Mouse (Mus musculus): Measurements from ENCODE around the gene Vps13a. TPM values are rescaled to one million over a fixed set of nuclear protein-coding genes. Genes with fewer than 3 reads are reported as not detected.
"Not testable (repeated sequence)": the region's sequence is repeated elsewhere in the genome, so short reads cannot be mapped to it uniquely, and the experiment has no call there.

Vps13a gene
- polyA plus RNA-seq (2016; fragmentation: Nextera tagmentation; extraction: Ambion mirVana), result 6.5 and 7.0 TPM in 2 replicates

GRCm38 (mm10) chr19:16780790-16781384 is at the start of gene Vps13a:
TSS of gene Vps13a (minus strand) at chr19:16780933.
- H3K27me3 ChIP-seq (ENCODE audit: low read depth, poor library complexity, severe bottlenecking), result peaks cover 17% of the 10 kb centered on the region
- no peaks in the 10 kb centered on the region for H3K9me3 ChIP-seq (replicated peaks)
- H3K4me1 ChIP-seq, result peaks cover 5% of the 10 kb centered on the region; the same call in 1 of the 2 replicates
- peak within 1 kb of the TSS; percentile 83 for H3K27ac ChIP-seq
- peak within 1 kb of the TSS; percentile 79 for H3K4me3 ChIP-seq
- peak; percentile 90 for DNase-seq (ENCODE audit: low spot score)
- under 1% methylated on average over 66 of the region's 67 CpGs for WGBS
- no peaks in the 10 kb centered on the region for H3K36me3 ChIP-seq

- 85% methylated on average over 5 of the region's 5 CpGs for WGBS
- H3K4me1 ChIP-seq, result no peaks in the 10 kb centered on the region
Measured at GRCm38 (mm10) chr19:16827657-16828056, 46.9 kb upstream of the Vps13a start.

GRCm38 (mm10) chr19:16825228-16825627 is 44.5 kb upstream of the Vps13a start:
- Histone ChIP-seq H3K27me3 (ENCODE audit: low read depth, poor library complexity, severe bottlenecking) (no peaks in the 10 kb centered on the region), H3K36me3 (no peaks in the 10 kb centered on the region), H3K9me3 (replicated peaks) (no peaks in the 10 kb centered on the region), H3K27ac (no peak overlapping the region), H3K4me1 (no peaks in the 10 kb centered on the region), H3K4me3 (no peak overlapping the region)
- 72% methylated on average over 5 of the region's 5 CpGs for WGBS
- DNase-seq (ENCODE audit: low spot score), result no peak

More at GRCm38 (mm10) chr19:16827657-16828056, 46.9 kb upstream of the Vps13a start:
- Histone ChIP-seq H3K27ac (no peak overlapping the region), H3K36me3 (no peaks in the 10 kb centered on the region), H3K4me3 (no peak overlapping the region), H3K9me3 (replicated peaks) (no peaks in the 10 kb centered on the region), H3K27me3 (ENCODE audit: low read depth, poor library complexity, severe bottlenecking) (no peaks in the 10 kb centered on the region)
- no peak for DNase-seq (ENCODE audit: low spot score)

GRCm38 (mm10) chr19:16814848-16815247 is 34.1 kb upstream of the Vps13a start:
- Histone ChIP-seq H3K36me3 (no peaks in the 10 kb centered on the region), H3K9me3 (replicated peaks) (no peaks in the 10 kb centered on the region), H3K4me3 (no peak overlapping the region), H3K27me3 (ENCODE audit: low read depth, poor library complexity, severe bottlenecking) (no peaks in the 10 kb centered on the region), H3K4me1 (no peaks in the 10 kb centered on the region), H3K27ac (no peak overlapping the region)
- no peak for DNase-seq (ENCODE audit: low spot score)
- 57% methylated on average over 5 of the region's 5 CpGs for WGBS

GRCm38 (mm10) chr19:16813306-16813705 is 32.6 kb upstream of the Vps13a start:
- 84% methylated on average over 7 of the region's 7 CpGs for WGBS
- H3K4me3 ChIP-seq, result no peak overlapping the region
- H3K4me1 ChIP-seq, result no peaks in the 10 kb centered on the region
- H3K27ac ChIP-seq, result no peak overlapping the region
- no peak for DNase-seq (ENCODE audit: low spot score)
- H3K36me3 ChIP-seq, result no peaks in the 10 kb centered on the region
- H3K9me3 ChIP-seq (replicated peaks), result no peaks in the 10 kb centered on the region
- H3K27me3 ChIP-seq (ENCODE audit: low read depth, poor library complexity, severe bottlenecking), result no peaks in the 10 kb centered on the region

- no peak overlapping the region for H3K27ac ChIP-seq
- no peaks in the 10 kb centered on the region for H3K36me3 ChIP-seq
- H3K9me3 ChIP-seq (replicated peaks), result no peaks in the 10 kb centered on the region
- WGBS, result 91% methylated on average over 8 of the region's 8 CpGs
- no peak for DNase-seq (ENCODE audit: low spot score)
- no peaks in the 10 kb centered on the region for H3K27me3 ChIP-seq (ENCODE audit: low read depth, poor library complexity, severe bottlenecking)
- no peak overlapping the region for H3K4me3 ChIP-seq
- no peaks in the 10 kb centered on the region for H3K4me1 ChIP-seq
Measured at GRCm38 (mm10) chr19:16812072-16812608, 31.4 kb upstream of the Vps13a start.

GRCm38 (mm10) chr19:16805102-16805501 is 24.4 kb upstream of the Vps13a start:
- Histone ChIP-seq H3K4me3 (no peak overlapping the region), H3K36me3 (no peaks in the 10 kb centered on the region), H3K4me1 (no peaks in the 10 kb centered on the region), H3K9me3 (replicated peaks) (no peaks in the 10 kb centered on the region), H3K27ac (no peak overlapping the region), H3K27me3 (ENCODE audit: low read depth, poor library complexity, severe bottlenecking) (no peaks in the 10 kb centered on the region)
- no peak for DNase-seq (ENCODE audit: low spot score)
- 45% methylated on average over 3 of the region's 3 CpGs for WGBS

GRCm38 (mm10) chr19:16804578-16804977 is 23.8 kb upstream of the Vps13a start:
- WGBS, result no CpG with 5 or more reads among the region's 11 CpGs
- Histone ChIP-seq H3K27me3 (ENCODE audit: low read depth, poor library complexity, severe bottlenecking) (no peaks in the 10 kb centered on the region), H3K4me3 (no peak overlapping the region), H3K36me3 (no peaks in the 10 kb centered on the region), H3K27ac (no peak overlapping the region), H3K9me3 (replicated peaks) (no peaks in the 10 kb centered on the region), H3K4me1 (no peaks in the 10 kb centered on the region)
- DNase-seq (ENCODE audit: low spot score), result no peak

GRCm38 (mm10) chr19:16802707-16803106 is 22.0 kb upstream of the Vps13a start:
- 5% methylated on average over 3 of the region's 3 CpGs for WGBS
- H3K9me3 ChIP-seq (replicated peaks), result no peaks in the 10 kb centered on the region
- DNase-seq (ENCODE audit: low spot score), result no peak
- no peaks in the 10 kb centered on the region for H3K4me1 ChIP-seq
- no peak overlapping the region for H3K4me3 ChIP-seq
- H3K27ac ChIP-seq, result no peak overlapping the region
- no peaks in the 10 kb centered on the region for H3K27me3 ChIP-seq (ENCODE audit: low read depth, poor library complexity, severe bottlenecking)
- no peaks in the 10 kb centered on the region for H3K36me3 ChIP-seq

- H3K36me3 ChIP-seq, result no peaks in the 10 kb centered on the region
- H3K9me3 ChIP-seq (replicated peaks), result no peaks in the 10 kb centered on the region
- H3K27me3 ChIP-seq (ENCODE audit: low read depth, poor library complexity, severe bottlenecking), result no peaks in the 10 kb centered on the region
- no peak overlapping the region for H3K27ac ChIP-seq
- H3K4me1 ChIP-seq, result no peaks in the 10 kb centered on the region
- WGBS, result 82% methylated on average over 3 of the region's 3 CpGs
- no peak overlapping the region for H3K4me3 ChIP-seq
- DNase-seq (ENCODE audit: low spot score), result no peak
Measured at GRCm38 (mm10) chr19:16802123-16802522, 21.4 kb upstream of the Vps13a start.

- H3K4me3 ChIP-seq, result no peak overlapping the region
- no peak overlapping the region for H3K27ac ChIP-seq
- no peaks in the 10 kb centered on the region for H3K4me1 ChIP-seq
- no peaks in the 10 kb centered on the region for H3K36me3 ChIP-seq
- WGBS, result 81% methylated on average over 4 of the region's 4 CpGs
- H3K9me3 ChIP-seq (replicated peaks), result no peaks in the 10 kb centered on the region
- no peaks in the 10 kb centered on the region for H3K27me3 ChIP-seq (ENCODE audit: low read depth, poor library complexity, severe bottlenecking)
- no peak for DNase-seq (ENCODE audit: low spot score)
Measured at GRCm38 (mm10) chr19:16797923-16798322, 17.2 kb upstream of the Vps13a start.

- H3K4me1 ChIP-seq; H3K27ac ChIP-seq; H3K36me3 ChIP-seq; DNase-seq (ENCODE audit: low spot score); H3K4me3 ChIP-seq; H3K27me3 ChIP-seq (ENCODE audit: low read depth, poor library complexity, severe bottlenecking); H3K9me3 ChIP-seq (replicated peaks): not testable (repeated sequence)
- WGBS, result 91% methylated on average over 3 of the region's 3 CpGs
Measured at GRCm38 (mm10) chr19:16794486-16794885, 13.8 kb upstream of the Vps13a start.

- Histone ChIP-seq H3K4me3 (no peak overlapping the region), H3K36me3 (no peaks in the 10 kb centered on the region), H3K27ac (no peak overlapping the region), H3K4me1 (no peaks in the 10 kb centered on the region), H3K27me3 (ENCODE audit: low read depth, poor library complexity, severe bottlenecking) (no peaks in the 10 kb centered on the region), H3K9me3 (replicated peaks) (no peaks in the 10 kb centered on the region)
- 84% methylated on average over 4 of the region's 4 CpGs for WGBS
- DNase-seq (ENCODE audit: low spot score), result no peak
Measured at GRCm38 (mm10) chr19:16789930-16790329, 9.2 kb upstream of the Vps13a start.

GRCm38 (mm10) chr19:16784879-16785278 is 4.1 kb upstream of the Vps13a start:
- no peak for DNase-seq (ENCODE audit: low spot score)
- Histone ChIP-seq H3K36me3 (no peaks in the 10 kb centered on the region), H3K27ac (no peak overlapping the region), H3K4me3 (no peak overlapping the region), H3K27me3 (ENCODE audit: low read depth, poor library complexity, severe bottlenecking) (peaks cover 10% of the 10 kb centered on the region), H3K4me1 (peaks cover 3% of the 10 kb centered on the region; the same call in 1 of the 2 replicates), H3K9me3 (replicated peaks) (no peaks in the 10 kb centered on the region)
- WGBS, result 22% methylated on average over 3 of the region's 3 CpGs

Measured in limb, embryonic 10.5 days (tissue).